Mouse (Mus musculus): ENCODE measurements around the gene Lrsam1.

Lrsam1 gene

DNA sequence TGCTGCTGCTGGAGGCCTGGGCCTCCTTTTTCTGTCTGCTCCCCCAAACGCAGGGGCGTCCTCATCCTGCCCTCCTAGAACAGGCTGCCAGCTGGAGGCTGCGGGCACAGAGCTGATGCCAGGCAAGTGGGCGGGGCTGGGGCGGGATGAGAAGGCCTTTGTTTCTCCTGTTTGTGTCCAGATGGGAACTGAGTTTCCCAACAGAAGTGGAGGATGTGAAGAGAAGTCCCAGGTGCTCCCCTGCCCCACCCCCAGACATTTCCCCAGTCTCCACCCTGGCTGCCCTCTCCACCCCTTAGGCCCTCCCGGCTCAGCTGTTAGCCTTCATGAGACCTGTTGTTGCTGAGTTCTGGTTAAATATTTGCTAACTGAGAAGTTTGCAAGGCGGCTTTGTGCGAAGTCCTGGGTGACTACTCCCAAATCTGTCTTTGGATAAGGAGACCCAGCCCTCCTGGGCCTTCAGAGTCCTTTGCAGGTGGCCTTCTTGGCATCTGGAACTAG lies 65.8 kb downstream of the Lrsam1 start:
- no peak for DNase-seq (ENCODE audit: extremely low spot score, low read depth, low spot score)

DNA sequence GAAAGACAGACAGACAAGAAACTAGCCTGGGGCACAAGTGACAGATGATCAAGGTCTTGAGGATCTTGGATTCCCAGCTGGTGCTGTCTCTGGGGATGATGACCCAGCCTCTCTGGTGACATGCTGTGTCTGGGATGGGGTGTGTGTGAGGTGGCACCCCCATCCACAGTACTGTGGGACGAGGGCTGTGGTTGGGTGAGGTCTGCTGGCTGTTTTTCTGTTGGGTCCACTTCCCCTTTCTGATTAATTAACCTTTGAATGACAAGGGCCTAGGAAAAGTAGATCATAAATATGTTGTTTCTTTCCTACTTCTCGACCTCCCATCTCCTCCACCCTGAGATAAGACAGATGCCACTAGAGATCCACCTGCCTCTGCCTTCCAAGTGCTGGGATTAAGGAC lies 67.3 kb downstream of the Lrsam1 start:
- no peak for DNase-seq (ENCODE audit: extremely low spot score, low read depth, low spot score)

DNA sequence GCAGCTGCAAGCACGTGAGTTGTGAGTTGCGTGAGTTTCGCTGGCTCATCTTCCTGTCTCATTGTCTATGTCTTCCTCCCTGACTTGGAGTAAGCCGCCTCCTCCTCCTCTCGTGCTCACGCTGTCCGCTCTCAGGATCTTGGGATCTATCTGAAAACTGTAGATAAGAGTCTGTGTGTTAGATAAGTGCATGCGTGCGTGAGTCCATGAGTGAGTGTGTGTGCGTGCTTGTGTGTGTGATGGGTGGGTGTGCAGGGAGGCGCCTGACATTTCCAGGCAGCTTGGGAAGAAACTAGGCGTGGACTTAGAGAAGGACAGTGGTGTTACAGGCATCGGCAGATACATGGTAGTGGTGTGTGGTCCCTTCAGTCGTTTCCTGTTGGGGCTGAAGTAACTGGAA lies 68.9 kb downstream of the Lrsam1 start:
- no peak for DNase-seq (ENCODE audit: extremely low spot score, low read depth, low spot score)

DNA sequence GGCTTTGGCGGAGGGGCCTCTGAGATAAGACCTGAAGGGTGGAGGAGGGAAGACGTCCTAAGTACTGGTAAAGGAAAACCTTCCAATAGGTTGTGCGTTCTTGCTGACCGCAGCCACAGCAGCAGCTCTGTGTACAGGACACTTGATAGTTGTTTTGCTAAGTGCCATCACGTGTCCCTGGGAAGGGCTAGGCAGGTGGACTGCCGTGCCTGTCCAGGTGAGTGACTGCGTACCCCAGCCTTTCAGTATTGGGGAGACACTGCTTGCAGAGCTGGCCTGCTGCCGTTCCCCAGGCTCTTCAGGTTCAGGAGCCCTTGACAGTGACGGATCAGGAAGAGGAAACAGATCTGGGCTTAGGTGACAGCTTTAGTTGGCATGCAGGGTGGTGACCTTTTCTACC lies 70.1 kb downstream of the Lrsam1 start:
- DNase-seq (ENCODE audit: extremely low spot score, low read depth, low spot score), result no peak

DNA sequence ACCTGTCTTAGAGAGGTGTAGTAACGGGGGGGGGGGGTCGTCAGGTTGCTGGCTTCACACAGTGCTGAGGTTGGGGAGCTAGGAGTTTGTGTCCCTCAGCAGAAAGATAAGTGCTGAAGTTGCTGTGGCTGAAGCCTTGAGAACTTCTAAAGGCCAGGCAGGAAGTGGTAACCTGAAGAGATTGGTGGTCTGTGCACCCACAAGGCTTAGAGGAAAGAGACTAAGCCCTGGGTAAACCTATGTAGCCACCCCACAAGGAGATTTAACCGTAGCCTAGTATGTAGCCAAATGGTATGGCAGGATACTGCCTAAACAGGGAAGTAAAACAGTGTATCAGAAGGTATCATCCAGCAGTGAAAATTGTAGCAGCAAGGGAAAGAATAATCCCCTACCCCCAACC lies 71.1 kb downstream of the Lrsam1 start:
- no peak for DNase-seq (ENCODE audit: extremely low spot score, low read depth, low spot score)

DNA sequence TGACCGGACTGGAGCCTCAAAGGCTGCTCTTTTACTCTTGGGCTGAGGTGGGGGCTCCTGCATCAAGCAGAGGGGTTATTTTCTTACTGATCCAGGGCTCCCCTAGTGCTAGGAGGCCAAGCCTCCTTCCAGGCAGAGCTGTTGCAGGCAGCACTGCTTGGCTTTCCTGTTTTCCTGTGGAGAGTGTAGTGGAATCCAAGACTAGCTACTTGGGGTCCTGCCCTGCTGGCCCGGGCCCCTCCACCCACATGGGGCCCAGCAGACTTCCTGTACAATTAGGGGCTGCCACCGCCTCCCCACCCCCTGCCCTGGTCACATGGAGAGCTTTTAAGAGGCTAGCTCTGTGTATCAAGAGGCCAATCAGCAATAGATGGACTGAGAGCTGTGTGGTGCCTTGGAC lies 72.9 kb downstream of the Lrsam1 start:
- DNase-seq (ENCODE audit: extremely low spot score, low read depth, low spot score), result no peak

DNA sequence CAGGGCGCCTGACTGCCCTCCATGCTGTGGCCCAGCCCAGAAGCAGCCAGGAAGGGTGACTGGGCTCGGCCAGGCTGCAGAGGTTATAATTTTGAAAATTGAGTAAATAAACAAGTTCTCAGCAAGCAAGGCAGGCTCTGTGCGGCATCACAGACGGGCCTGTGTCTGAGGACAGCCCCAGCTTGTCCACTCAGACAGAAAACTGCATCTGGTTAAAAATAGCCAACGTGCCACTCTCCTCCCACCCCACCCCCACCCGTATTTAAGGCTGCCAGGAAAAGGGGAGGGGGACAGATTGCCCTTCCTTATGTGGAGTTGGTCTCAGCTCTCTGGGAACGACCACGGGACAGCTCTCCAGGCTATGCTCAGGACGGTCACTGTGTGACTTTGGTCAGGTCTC lies 73.4 kb downstream of the Lrsam1 start:
- no peak for DNase-seq (ENCODE audit: extremely low spot score, low read depth, low spot score)

DNA sequence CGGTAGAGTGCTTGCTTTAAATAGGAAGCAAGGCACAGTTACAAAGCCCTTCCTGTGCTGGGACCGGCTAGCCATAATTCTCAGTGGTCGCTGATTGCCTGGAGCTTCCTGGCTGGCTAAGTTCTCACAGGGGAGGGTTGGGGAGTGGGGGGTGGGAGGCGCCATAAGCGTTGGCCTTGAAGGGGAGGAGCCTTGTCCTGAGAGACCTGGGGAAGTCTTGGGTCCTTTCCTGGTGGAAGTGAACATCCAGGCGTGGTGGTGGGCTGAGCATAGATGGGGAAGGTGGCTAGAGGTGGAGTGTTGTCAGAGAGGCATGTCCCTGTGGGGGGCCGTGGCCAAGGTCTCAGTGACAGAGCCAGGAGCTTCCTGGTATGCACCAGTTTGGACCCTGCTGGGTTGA lies 76.7 kb downstream of the Lrsam1 start:
- no peak for DNase-seq (ENCODE audit: extremely low spot score, low read depth, low spot score)

DNA sequence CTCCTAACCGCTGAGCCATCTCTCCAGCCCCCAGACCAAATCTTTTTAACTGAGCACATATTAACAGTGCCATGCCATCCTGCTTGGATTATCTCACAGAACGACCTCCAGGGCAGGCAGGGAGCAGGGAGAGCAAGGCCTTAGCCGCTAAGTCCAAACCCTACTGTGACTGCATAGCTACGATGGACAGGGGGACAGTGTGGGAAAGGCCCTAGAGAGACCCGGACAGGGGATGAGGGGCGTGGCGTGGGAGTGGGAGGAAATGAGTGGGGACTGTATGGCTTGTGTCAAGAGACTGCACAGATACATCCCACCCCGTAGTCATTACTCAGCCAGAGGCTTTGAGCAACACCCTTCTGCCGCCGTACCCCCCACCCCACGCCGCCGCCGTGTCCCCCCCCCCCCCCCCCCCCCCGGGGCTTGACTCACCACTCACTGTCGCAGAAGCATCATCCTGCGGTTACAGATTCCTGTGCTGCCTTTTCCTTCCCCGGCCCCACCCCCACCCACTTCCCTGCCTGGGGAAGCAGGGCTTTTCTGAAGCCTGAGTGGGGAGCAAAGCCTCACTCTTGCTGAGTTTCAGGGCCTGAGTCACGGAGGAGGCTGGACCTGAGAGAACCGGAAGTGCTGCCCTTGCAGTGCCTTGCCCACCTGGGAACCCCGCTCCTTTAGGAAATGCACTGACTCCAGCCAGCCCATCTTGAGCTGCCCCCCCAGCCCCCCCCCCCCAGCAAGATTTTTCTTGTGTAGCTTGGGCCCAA lies 79.0 kb downstream of the Lrsam1 start:
- DNase-seq (ENCODE audit: extremely low spot score, low read depth, low spot score), result no peak

DNA sequence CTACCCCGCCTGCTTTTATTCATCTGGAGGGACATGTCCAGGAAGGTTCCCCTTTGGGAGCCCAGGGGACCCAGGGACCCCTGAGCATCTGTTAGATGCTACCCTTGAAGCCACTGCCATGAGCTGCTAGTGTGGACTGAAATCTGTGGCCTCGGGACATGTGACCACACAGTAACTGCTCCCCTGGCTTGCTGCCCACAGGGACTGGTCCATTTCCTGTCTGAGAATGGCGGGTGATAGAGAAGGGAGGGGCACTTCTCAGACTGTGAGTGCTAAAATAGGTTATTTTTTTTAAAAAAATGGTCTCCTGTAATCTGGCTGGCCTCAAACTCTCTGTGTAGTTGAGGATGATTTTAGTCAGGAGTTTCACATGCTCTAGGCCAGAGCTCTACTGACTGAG lies 79.7 kb downstream of the Lrsam1 start:
- no peak for DNase-seq (ENCODE audit: extremely low spot score, low read depth, low spot score)

- no peak for DNase-seq (ENCODE audit: extremely low spot score, low read depth, low spot score)
These were observed 80.4 kb downstream of the Lrsam1 start for GRCm38 (mm10) chr2:32881054-32881453.

- no peak for DNase-seq (ENCODE audit: extremely low spot score, low read depth, low spot score)
These were observed 81.8 kb downstream of the Lrsam1 start for GRCm38 (mm10) chr2:32879593-32879992.

- no peak for DNase-seq (ENCODE audit: extremely low spot score, low read depth, low spot score)
These were observed 83.0 kb downstream of the Lrsam1 start for GRCm38 (mm10) chr2:32878396-32878795.

DNA sequence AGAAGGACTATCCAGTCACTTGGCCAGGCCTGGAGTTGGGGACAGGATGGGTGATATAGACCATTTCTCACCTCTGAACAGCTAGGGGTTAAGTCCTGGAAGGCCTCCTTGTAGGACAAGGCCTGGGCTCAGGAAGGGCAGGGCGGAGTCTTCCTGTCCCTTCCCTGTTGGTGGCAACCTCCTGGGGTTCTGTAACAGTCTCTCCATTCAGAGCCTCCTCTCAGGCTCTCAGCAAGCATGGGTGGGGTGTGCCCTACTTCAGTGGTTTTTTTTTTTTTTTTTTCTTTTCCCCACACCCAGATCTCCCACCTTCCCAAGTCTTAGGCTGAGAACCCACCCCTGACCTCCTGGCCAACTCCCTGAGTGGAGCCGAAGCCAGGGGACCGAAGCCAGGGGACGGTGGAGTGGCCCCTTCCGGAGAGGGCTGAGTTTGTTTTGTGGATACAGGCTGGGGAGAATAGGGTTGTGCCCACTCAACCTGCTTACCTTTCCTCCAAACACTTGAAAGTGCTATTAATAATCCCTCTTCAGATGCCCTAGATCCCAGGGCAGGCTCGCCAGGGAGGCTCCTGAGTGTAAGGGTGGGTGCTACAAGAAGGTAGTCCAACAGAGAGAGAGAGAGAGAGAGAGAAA lies 83.5 kb downstream of the Lrsam1 start:
- no peak for DNase-seq (ENCODE audit: extremely low spot score, low read depth, low spot score)

DNA sequence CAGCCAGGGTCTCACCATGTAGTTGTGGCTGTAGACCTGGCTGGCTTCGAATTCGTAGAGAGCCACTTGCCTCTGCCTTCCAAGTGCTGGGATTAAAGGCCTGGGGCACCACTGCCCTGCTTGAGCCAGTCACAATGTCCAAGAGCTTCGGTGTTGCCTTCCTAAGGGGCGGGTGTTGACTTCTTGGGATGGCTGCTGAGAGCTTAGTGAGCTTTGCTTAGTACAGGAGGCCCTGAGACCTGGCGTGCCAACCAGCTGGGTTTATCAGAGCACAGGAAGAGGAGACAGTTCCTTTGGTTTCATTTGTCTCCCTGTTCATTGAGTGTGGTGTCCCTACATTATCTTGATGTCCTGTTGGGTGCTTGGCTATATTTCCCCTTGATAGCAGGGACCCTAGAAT lies 84.1 kb downstream of the Lrsam1 start:
- DNase-seq (ENCODE audit: extremely low spot score, low read depth, low spot score), result no peak

- no peak for DNase-seq (ENCODE audit: extremely low spot score, low read depth, low spot score)
These were observed 84.7 kb downstream of the Lrsam1 start for GRCm38 (mm10) chr2:32876490-32877302.

DNA sequence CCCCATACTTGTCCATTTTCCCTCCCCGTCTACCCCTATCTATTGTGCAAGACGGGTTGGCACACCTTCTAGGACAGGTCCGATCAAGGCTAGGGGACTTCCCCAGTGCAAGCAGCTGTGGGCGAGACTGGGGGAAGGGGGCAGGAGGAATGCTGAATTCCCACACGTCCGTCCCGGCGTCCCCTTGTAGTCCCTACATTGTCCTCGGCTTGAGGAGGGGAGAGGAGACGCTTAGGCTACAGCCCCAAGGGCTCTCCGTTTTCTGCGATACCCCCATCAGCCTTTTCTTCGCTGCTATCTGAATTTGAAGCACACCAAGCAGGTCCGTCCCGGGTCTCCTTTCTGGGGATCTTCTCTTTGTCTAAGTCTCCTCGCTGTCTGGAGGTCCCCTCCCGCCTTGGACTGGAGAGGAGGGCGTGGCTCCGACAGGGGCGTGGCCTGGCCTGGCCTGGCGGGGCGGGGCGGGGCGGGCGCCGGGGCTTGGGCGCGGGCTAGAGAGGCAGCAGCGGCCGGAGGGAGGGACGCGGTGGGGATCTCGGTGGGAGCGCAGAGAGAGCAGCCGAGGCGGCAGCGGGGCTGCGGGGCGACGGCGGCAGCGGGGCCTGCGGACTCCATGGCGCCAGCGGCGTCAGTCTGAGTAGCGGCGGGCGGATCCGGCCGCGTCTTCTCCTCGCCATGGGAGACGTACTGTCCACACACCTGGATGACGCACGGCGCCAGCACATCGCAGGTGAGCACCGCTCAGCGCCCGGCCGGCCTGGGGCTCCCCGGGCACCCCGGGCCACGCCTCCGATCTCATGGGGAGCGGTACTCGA lies 85.5 kb downstream of the Lrsam1 start, which contains the start of gene Fam129b:
TSS of gene Fam129b (plus strand) at position 440 of the 815 bp plus-strand sequence.
- peak; percentile 52 for DNase-seq (ENCODE audit: extremely low spot score, low read depth, low spot score)
